Mouse (Mus musculus) layer of hippocampus, adult 2 months (tissue): ENCODE measurements around the gene Tbx2. TPM values are rescaled to one million over a fixed set of nuclear protein-coding genes. Genes with fewer than 3 reads are reported as not detected.

ENCODE experiments used
- DNase-seq, 2 experiments: peaks; one replicate each; pipeline ENCODE4 v3.0.0; 2022; ENCODE audit warnings: low spot score in 2 of 2
- H3K27ac ChIP-seq: fragments of 200-600 bp; 2 replicates; pipeline ENCODE4 v1.8.1; 2022
- H3K4me3 ChIP-seq: fragments of 200-600 bp; 2 replicates; pipeline ENCODE4 v1.8.1; 2022; ENCODE audit warnings: mild to moderate bottlenecking
- CTCF ChIP-seq: fragments of 200-600 bp; conservative IDR thresholded peaks from 2 replicates; pipeline ENCODE4 v1.8.1; 2022; ENCODE audit warnings: antibody characterized with exemption, mild to moderate bottlenecking, moderate library complexity
- total RNA-seq, 2 experiments: library from RNA; stranded (reverse); gene quantifications; 2 replicates each; pipeline ENCODE4 v1.2.3; 2021

The Tbx2 gene
- total RNA-seq, 2 experiments from 2014 or later: 1.5 to 1.6 TPM

GRCm38 (mm10) chr11:85845921-85846320, 13.6 kb downstream of the Tbx2 start:
- TF ChIP-seq CTCF: no peak
- Histone ChIP-seq H3K4me3 (no peak overlapping the region), H3K27ac (no peak overlapping the region)
- DNase-seq: no peak

GRCm38 (mm10) chr11:85846509-85846908, 14.2 kb downstream of the Tbx2 start:
- H3K27ac ChIP-seq: no peak overlapping the region
- TF ChIP-seq CTCF: no peak
- no peak overlapping the region for H3K4me3 ChIP-seq
- DNase-seq: no peak

- Histone ChIP-seq H3K4me3 (peak overlapping the region; percentile 15; the same call in 1 of the 2 replicates), H3K27ac (no peak overlapping the region)
- TF ChIP-seq CTCF: peak; percentile 92
- DNase-seq: peak; percentile 34 to 69
Observed at GRCm38 (mm10) chr11:85849037-85849436, 16.7 kb downstream of the Tbx2 start.

GRCm38 (mm10) chr11:85850233-85850632, 17.9 kb downstream of the Tbx2 start, which contains the start of gene Gm11444:
Gm11444 (minus strand) TSS chr11:85850333.
- Histone ChIP-seq H3K27ac (no peak within 1 kb of the TSS), H3K4me3 (no peak within 1 kb of the TSS)
- TF ChIP-seq CTCF: no peak
- no peak for DNase-seq

GRCm38 (mm10) chr11:85850758-85851157, 18.4 kb downstream of the Tbx2 start:
- H3K27ac ChIP-seq: no peak overlapping the region
- peak; percentile 65 for TF ChIP-seq CTCF
- no peak overlapping the region for H3K4me3 ChIP-seq
- no peak for DNase-seq

- Histone ChIP-seq H3K27ac (no peak overlapping the region), H3K4me3 (no peak overlapping the region)
- no peak for DNase-seq
- TF ChIP-seq CTCF: no peak
Observed at GRCm38 (mm10) chr11:85857997-85858698, 25.8 kb downstream of the Tbx2 start.

GRCm38 (mm10) chr11:85864363-85864762, 32.0 kb downstream of the Tbx2 start:
- Histone ChIP-seq H3K4me3 (no peak overlapping the region), H3K27ac (no peak overlapping the region)
- no peak for DNase-seq
- peak; percentile 64 for TF ChIP-seq CTCF

GRCm38 (mm10) chr11:85876059-85876788, 43.9 kb downstream of the Tbx2 start:
- TF ChIP-seq CTCF: no peak
- DNase-seq: no peak

GRCm38 (mm10) chr11:85884498-85884897, 52.1 kb downstream of the Tbx2 start:
- no peak for DNase-seq
- H3K4me3 ChIP-seq: no peak overlapping the region
- no peak for TF ChIP-seq CTCF
- H3K27ac ChIP-seq: no peak overlapping the region

More at GRCm38 (mm10) chr11:85876059-85876788, 43.9 kb downstream of the Tbx2 start:
- no peak overlapping the region for H3K27ac ChIP-seq
- no peak overlapping the region for H3K4me3 ChIP-seq

- no peak for TF ChIP-seq CTCF
Observed at GRCm38 (mm10) chr11:85885665-85886428, 53.5 kb downstream of the Tbx2 start, which contains the start of gene Tbx4. Tbx4 (plus strand) TSS chr11:85886422.

GRCm38 (mm10) chr11:85886429-85886785, 54.1 kb downstream of the Tbx2 start:
- no peak for TF ChIP-seq CTCF
- no peak for DNase-seq
- H3K4me3 ChIP-seq: no peak overlapping the region
- no peak overlapping the region for H3K27ac ChIP-seq

More at GRCm38 (mm10) chr11:85885665-85886428, 53.5 kb downstream of the Tbx2 start, which contains the start of gene Tbx4:
- no peak for DNase-seq
- Histone ChIP-seq H3K27ac (no peak within 1 kb of the TSS), H3K4me3 (no peak within 1 kb of the TSS)

GRCm38 (mm10) chr11:85887273-85887672, 54.9 kb downstream of the Tbx2 start:
- no peak for DNase-seq
- H3K4me3 ChIP-seq: no peak overlapping the region
- no peak for TF ChIP-seq CTCF

GRCm38 (mm10) chr11:85887801-85888450, 55.6 kb downstream of the Tbx2 start:
- Histone ChIP-seq H3K4me3 (no peak overlapping the region), H3K27ac (no peak overlapping the region)
- no peak for DNase-seq
- TF ChIP-seq CTCF: no peak

More at GRCm38 (mm10) chr11:85887273-85887672, 54.9 kb downstream of the Tbx2 start:
- H3K27ac ChIP-seq: no peak overlapping the region
